ENCODE assay signal across 12 mouse cellular contexts in the genomic region with DNA sequence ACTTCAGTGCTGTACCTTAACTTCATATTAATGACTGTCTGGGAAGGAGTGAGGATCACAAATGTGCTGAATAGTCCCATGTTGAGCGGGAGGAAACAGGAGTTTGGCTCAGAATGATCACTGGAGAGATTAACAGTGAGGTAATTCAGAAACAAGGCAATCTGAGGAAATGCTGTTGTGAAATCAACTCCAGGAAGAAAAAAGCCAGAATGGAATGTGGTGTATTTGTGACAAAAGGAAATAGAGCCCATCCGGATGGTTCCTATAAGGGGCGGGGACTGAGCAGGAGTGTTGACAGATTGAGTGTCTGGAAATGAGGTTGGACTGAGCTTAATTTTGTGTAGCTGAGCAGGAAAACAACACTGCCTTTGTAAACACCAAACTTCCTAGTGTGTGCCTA.
DNase-seq lines count a peak whose midpoint lies in the region; ATAC-seq and TF ChIP-seq lines count a peak whose summit lies in the region.
"Had no signal": no experiment of that assay in that cellular context is flagged by ENCODE, and none has a peak within 500 bp of the region (broad histone marks: within the 10 kb centered on the region; RNA-seq: fewer than 3 reads in every experiment).

No protein-coding gene starts in this region.

- no peak overlapping the region for H3K4me2 ChIP-seq in heart, postnatal 0 days (ENCODE audit: low read depth, low read length)
- H3K4me2 ChIP-seq: hindbrain, embryonic 13.5 days; midbrain, embryonic 12.5 days had no signal

- H3K4me3 ChIP-seq in heart, postnatal 0 days (ENCODE audit: low read depth, low read length): no peak overlapping the region
- no peak overlapping the region for H3K4me3 ChIP-seq in limb, embryonic 10.5 days
- H3K4me3 ChIP-seq: erythroblast, embryonic 14.5 days; hindbrain, embryonic 13.5 days; midbrain, embryonic 12.5 days had no signal

- peak; percentile 60; the same call in 1 of the 2 replicates for ATAC-seq in heart, postnatal 0 days (ENCODE audit: insufficient read depth, low read depth)
- no peak for ATAC-seq in frontal cortex, adult (ENCODE audit: low TSS enrichment)

- H3K4me1 ChIP-seq in heart, postnatal 0 days (ENCODE audit: control insufficient read depth, insufficient read depth): peaks cover 4% of the 10 kb centered on the region; the same call in 1 of the 2 replicates
- peaks cover 9% of the 10 kb centered on the region for H3K4me1 ChIP-seq in limb, embryonic 10.5 days
- H3K4me1 ChIP-seq: midbrain, embryonic 12.5 days had no signal

- DNase-seq in urinary bladder, postnatal 14 days (ENCODE audit: low spot score): peak; percentile 29
- DNase-seq in urinary bladder, adult 2 months (ENCODE audit: low spot score): no peak
- peak; percentile 59 for DNase-seq in heart, postnatal 0 days (ENCODE audit: low spot score)
- DNase-seq in limb, embryonic 10.5 days (ENCODE audit: low spot score): no peak
- no peak for DNase-seq in spleen, postnatal 10 days (ENCODE audit: low spot score in 2 of 2)
- no peak for DNase-seq in retina, embryonic 14.5 days (ENCODE audit: low spot score)
- DNase-seq in spleen, postnatal 14 days (ENCODE audit: low spot score in 2 of 2): no peak
- DNase-seq: retina, postnatal 1 day had no signal

- no peak for TF ChIP-seq CTCF in heart, postnatal 0 days (IDR thresholded peaks at IDR 0.05; ENCODE audit: low read depth)

- peak overlapping the region; percentile 59 for H3K27ac ChIP-seq in heart, postnatal 0 days (ENCODE audit: low read depth)
- 0 out of 2 replicates have a peak overlapping the region, but pooled peaks have one; percentile 10 for H3K27ac ChIP-seq in limb, embryonic 10.5 days
- H3K27ac ChIP-seq: hindbrain, embryonic 13.5 days; midbrain, embryonic 12.5 days had no signal

- H3K9ac ChIP-seq in heart, postnatal 0 days (replicated peaks; ENCODE audit: low read depth, low read length): no peak overlapping the region
- H3K9ac ChIP-seq: hindbrain, embryonic 13.5 days; midbrain, embryonic 12.5 days had no signal

- TF ChIP-seq EP300 in heart, postnatal 0 days (IDR thresholded peaks at IDR 0.05; ENCODE audit: low read depth): no peak

- 47% methylated on average over 3 of the region's 3 CpGs for WGBS in heart, postnatal 0 days
- 57% methylated on average over 3 of the region's 3 CpGs for WGBS in limb, embryonic 10.5 days

- no peaks in the 10 kb centered on the region for H3K36me3 ChIP-seq in heart, postnatal 0 days (replicated peaks; ENCODE audit: control insufficient read depth, insufficient read depth, low read length)
- no peaks in the 10 kb centered on the region for H3K36me3 ChIP-seq in limb, embryonic 10.5 days
- H3K36me3 ChIP-seq: hindbrain, embryonic 13.5 days; midbrain, embryonic 12.5 days had no signal

- H3K27me3 ChIP-seq in heart, postnatal 0 days (ENCODE audit: control insufficient read depth, insufficient read depth, low read length): no peaks in the 10 kb centered on the region
- no peaks in the 10 kb centered on the region for H3K27me3 ChIP-seq in limb, embryonic 10.5 days (ENCODE audit: low read depth, poor library complexity, severe bottlenecking)
- H3K27me3 ChIP-seq: hindbrain, embryonic 13.5 days; midbrain, embryonic 12.5 days had no signal

- H3K9me3 ChIP-seq in heart, postnatal 0 days (replicated peaks; ENCODE audit: control insufficient read depth, low read length): no peaks in the 10 kb centered on the region
- H3K9me3 ChIP-seq in limb, embryonic 10.5 days (replicated peaks): no peaks in the 10 kb centered on the region
- H3K9me3 ChIP-seq: hindbrain, embryonic 13.5 days; midbrain, embryonic 12.5 days had no signal

Comparison
In these comparisons a context has a peak if more than half of its experiments do, and no peak if none do; other contexts are left out.
1. DNase-seq: peak in urinary bladder, postnatal 14 days (single experiment) and heart, postnatal 0 days (single experiment); none in urinary bladder, adult 2 months (single experiment), limb, embryonic 10.5 days (single experiment), spleen, postnatal 10 days (0 of 2), retina, embryonic 14.5 days (single experiment) and spleen, postnatal 14 days (0 of 2).